14 mouse cellular contexts compared by ENCODE assay signal in the genomic region with DNA sequence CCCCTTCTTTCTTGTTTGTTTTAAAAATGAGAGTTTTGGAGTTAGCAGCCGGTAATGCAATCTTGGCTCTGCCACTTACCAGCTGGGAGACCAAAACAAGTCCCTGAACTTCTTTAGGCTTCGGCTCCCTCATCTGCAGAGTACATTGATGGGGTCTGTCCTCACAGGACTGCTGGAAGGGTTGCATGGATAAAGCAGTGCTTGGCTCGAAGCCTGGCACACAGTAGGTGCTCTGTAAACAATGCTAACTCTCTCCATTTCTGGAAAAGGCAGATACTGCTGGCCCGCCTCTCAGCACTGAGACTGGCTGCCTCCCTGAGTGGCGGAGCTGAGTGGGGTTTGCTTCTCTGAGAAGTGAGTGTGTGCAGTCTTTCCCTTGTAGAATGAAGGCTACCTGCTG. TPM values are rescaled to one million over a fixed set of nuclear protein-coding genes. Genes with fewer than 3 reads are reported as not detected.
DNase-seq lines count a peak whose midpoint lies in the region; ATAC-seq lines count a peak whose summit lies in the region.
"Had no signal": no experiment of that assay in that cellular context is flagged by ENCODE, and none has a peak within 500 bp of the region (broad histone marks: within the 10 kb centered on the region; RNA-seq: fewer than 3 reads in every experiment).

No protein-coding gene starts in this region.

- peak overlapping the region; percentile 42 for H3K4me2 ChIP-seq in neural tube, embryonic 13.5 days
- no peak overlapping the region for H3K4me2 ChIP-seq in neural tube, embryonic 15.5 days
- peak overlapping the region; percentile 60 for H3K4me2 ChIP-seq in limb, embryonic 13.5 days (replicated peaks)

- no peaks in the 10 kb centered on the region for H3K36me3 ChIP-seq in neural tube, embryonic 13.5 days
- no peaks in the 10 kb centered on the region for H3K36me3 ChIP-seq in neural tube, embryonic 15.5 days
- H3K36me3 ChIP-seq in limb, embryonic 13.5 days = peaks cover 45% of the 10 kb centered on the region
- H3K36me3 ChIP-seq: G1E had no signal

- H3K4me1 ChIP-seq in neural tube, embryonic 13.5 days (replicated peaks) = peaks cover 80% of the 10 kb centered on the region
- H3K4me1 ChIP-seq in neural tube, embryonic 15.5 days = peaks cover 52% of the 10 kb centered on the region
- peaks cover 94% of the 10 kb centered on the region for H3K4me1 ChIP-seq in limb, embryonic 13.5 days

- 37% methylated on average over 5 of the region's 5 CpGs for WGBS in neural tube, embryonic 13.5 days
- 37% methylated on average over 5 of the region's 5 CpGs for WGBS in neural tube, embryonic 15.5 days
- 43% methylated on average over 5 of the region's 5 CpGs for WGBS in limb, embryonic 13.5 days

- H3K27ac ChIP-seq in neural tube, embryonic 13.5 days (replicated peaks) = peak overlapping the region; percentile 61; the same call in 1 of the 2 replicates
- no peak overlapping the region for H3K27ac ChIP-seq in neural tube, embryonic 15.5 days (replicated peaks)
- H3K27ac ChIP-seq in limb, embryonic 13.5 days = peak overlapping the region; percentile 65
- H3K27ac ChIP-seq: macrophage had no signal

- DNase-seq in cerebellum, adult 11-12 months = peak; percentile 67
- no peak for DNase-seq in adrenal gland, postnatal 36 days
- no peak for DNase-seq in thymus, postnatal 25 days
- no peak for DNase-seq in embryo, embryonic 9.5 days (ENCODE audit: extremely low spot score)
- DNase-seq: heart, postnatal 4 days; right cerebral cortex, postnatal 25 days; thymus, adult 18-20 months had no signal

- H3K9ac ChIP-seq in neural tube, embryonic 13.5 days = no peak overlapping the region
- no peak overlapping the region for H3K9ac ChIP-seq in neural tube, embryonic 15.5 days (replicated peaks)
- H3K9ac ChIP-seq in limb, embryonic 13.5 days = 0 out of 2 replicates have a peak overlapping the region, but pooled peaks have one; percentile 31

- ATAC-seq in cerebellum, adult (ENCODE audit: insufficient number of reproducible peaks, low FRiP score, low TSS enrichment) = no peak; the same call in 1 of the 2 replicates
- no peak for ATAC-seq in neural tube, embryonic 13.5 days (ENCODE audit: low read depth)
- no peak for ATAC-seq in neural tube, embryonic 15.5 days (ENCODE audit: low FRiP score)
- no peak for ATAC-seq in limb, embryonic 13.5 days (ENCODE audit: low FRiP score, low read depth)
- ATAC-seq: activated CD4-positive, CD25-positive, alpha-beta regulatory T cell, adult 4 months had no signal

- H3K4me3 ChIP-seq in neural tube, embryonic 13.5 days = no peak overlapping the region
- no peak overlapping the region for H3K4me3 ChIP-seq in neural tube, embryonic 15.5 days (replicated peaks)
- H3K4me3 ChIP-seq in limb, embryonic 13.5 days = peak overlapping the region; percentile 19; the same call in 1 of the 2 replicates

- H3K27me3 ChIP-seq in neural tube, embryonic 13.5 days = no peaks in the 10 kb centered on the region
- no peaks in the 10 kb centered on the region for H3K27me3 ChIP-seq in neural tube, embryonic 15.5 days (replicated peaks)
- H3K27me3 ChIP-seq in limb, embryonic 13.5 days = no peaks in the 10 kb centered on the region

- no peaks in the 10 kb centered on the region for H3K9me3 ChIP-seq in neural tube, embryonic 13.5 days
- no peaks in the 10 kb centered on the region for H3K9me3 ChIP-seq in neural tube, embryonic 15.5 days (replicated peaks)
- no peaks in the 10 kb centered on the region for H3K9me3 ChIP-seq in limb, embryonic 13.5 days
- H3K9me3 ChIP-seq: G1E had no signal

RNA-seq across cellular contexts. Expression of gene Boc, which starts 7.2 kb away (rescaled TPM):
- polyA plus RNA-seq in neural tube, embryonic 13.5 days (2015; fragmentation: Nextera tagmentation; extraction: Ambion mirVana) = 11.5 and 14.4 TPM in 2 replicates
- 6.9 and 8.1 TPM in 2 replicates for polyA plus RNA-seq in neural tube, embryonic 15.5 days (2015; fragmentation: Nextera tagmentation; extraction: Ambion mirVana)
- 58.7 and 63.5 TPM in 2 replicates for polyA plus RNA-seq in limb, embryonic 13.5 days (2015; fragmentation: Nextera tagmentation; extraction: Ambion mirVana)
- 10 to 100 TPM; 42.4 to 82.2 TPM for total RNA-seq in adrenal gland, postnatal 36 days (2021)
- total RNA-seq: G1E had no signal
- polyA plus RNA-seq: G1E had no signal
